ENCODE assay signal across 10 mouse cellular contexts in the genomic region with DNA sequence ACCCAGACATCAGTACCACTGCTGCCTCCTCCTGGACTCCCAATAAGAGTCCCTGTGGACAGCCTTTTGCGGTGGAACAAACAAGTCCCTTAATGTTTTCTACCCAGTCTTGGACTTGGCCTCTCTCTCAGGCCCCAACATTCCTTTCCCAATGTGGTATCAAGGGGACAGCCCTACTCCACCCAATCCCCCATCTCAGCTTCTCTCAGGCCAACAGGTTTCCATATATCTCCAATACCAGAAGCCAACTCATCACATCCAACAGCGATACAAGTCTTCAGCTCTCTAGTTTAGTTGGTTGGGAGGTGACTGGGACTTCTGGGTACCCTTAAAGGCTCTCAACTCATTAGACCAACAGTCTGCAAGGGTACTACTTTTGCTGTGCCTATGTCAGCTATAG. TPM values are rescaled to one million over a fixed set of nuclear protein-coding genes. Genes with fewer than 3 reads are reported as not detected.
A peak's percentile ranks its signal among the peaks of the same experiment; 100 is the strongest.
DNase-seq lines count a peak whose midpoint lies in the region; ATAC-seq lines count a peak whose summit lies in the region.
"Had no signal": no experiment of that assay in that cellular context is flagged by ENCODE, and none has a peak within 500 bp of the region (broad histone marks: within the 10 kb centered on the region; RNA-seq: fewer than 3 reads in every experiment).

No protein-coding gene starts in this region.

- no peaks in the 10 kb centered on the region for H3K36me3 ChIP-seq in neural tube, embryonic 11.5 days (ENCODE audit: control insufficient read depth, insufficient read depth, low read length)
- no peaks in the 10 kb centered on the region for H3K36me3 ChIP-seq in liver, embryonic 13.5 days

- no peaks in the 10 kb centered on the region for H3K9me3 ChIP-seq in neural tube, embryonic 11.5 days (ENCODE audit: control insufficient read depth, low read length)
- H3K9me3 ChIP-seq in liver, embryonic 13.5 days (replicated peaks): no peaks in the 10 kb centered on the region

- peak; percentile 28 for DNase-seq in cerebellum, adult 8-10 months
- DNase-seq in cerebellum, adult 9-10 months: no peak
- DNase-seq in neural tube, embryonic 11.5 days (ENCODE audit: low spot score): no peak
- no peak for DNase-seq in neural tube, embryonic 10.5 days (ENCODE audit: extremely low spot score, low spot score)
- no peak for DNase-seq in liver, embryonic 13.5 days
- DNase-seq in testis, postnatal 10 days (ENCODE audit: low spot score): no peak
- no peak for DNase-seq in frontal cortex, postnatal 25 days (ENCODE audit: low spot score in 2 of 2)

- no peak overlapping the region for H3K9ac ChIP-seq in neural tube, embryonic 11.5 days (ENCODE audit: low read length)
- H3K9ac ChIP-seq in liver, embryonic 13.5 days: peak overlapping the region; percentile 69; the same call in 1 of the 2 replicates

- peak overlapping the region; percentile 49 for H3K4me3 ChIP-seq in neural tube, embryonic 11.5 days (ENCODE audit: low read depth, low read length)
- H3K4me3 ChIP-seq in liver, embryonic 13.5 days (replicated peaks): peak overlapping the region; percentile 67

- no peak for ATAC-seq in neural tube, embryonic 11.5 days (ENCODE audit: insufficient read depth, low FRiP score, low TSS enrichment)
- no peak for ATAC-seq in liver, embryonic 13.5 days (ENCODE audit: low read depth)
- ATAC-seq in megakaryocyte progenitor cell, adult 5-6 weeks (replicated peaks; ENCODE audit: poor library complexity): no peak

- H3K4me2 ChIP-seq in neural tube, embryonic 11.5 days (ENCODE audit: low read depth): peak overlapping the region; percentile 39
- H3K4me2 ChIP-seq in liver, embryonic 13.5 days: peak overlapping the region; percentile 79

- no peaks in the 10 kb centered on the region for H3K27me3 ChIP-seq in neural tube, embryonic 11.5 days (ENCODE audit: control insufficient read depth, insufficient read depth, low read length)
- no peaks in the 10 kb centered on the region for H3K27me3 ChIP-seq in liver, embryonic 13.5 days

- no peak overlapping the region for H3K27ac ChIP-seq in neural tube, embryonic 11.5 days (ENCODE audit: low read depth, low read length)
- no peak overlapping the region for H3K27ac ChIP-seq in liver, embryonic 13.5 days

- 96% methylated on average over 2 of the region's 2 CpGs for WGBS in neural tube, embryonic 11.5 days
- 82% methylated on average over 2 of the region's 2 CpGs for WGBS in liver, embryonic 13.5 days (ENCODE audit: insufficient replicate concordance)

- H3K4me1 ChIP-seq in neural tube, embryonic 11.5 days (ENCODE audit: control insufficient read depth, insufficient read depth, low read length): no peaks in the 10 kb centered on the region
- H3K4me1 ChIP-seq in liver, embryonic 13.5 days (replicated peaks): peaks cover 15% of the 10 kb centered on the region

RNA-seq across cellular contexts. Expression of gene Mzf1, which starts 1.1 kb away (rescaled TPM):
- 1.7 and 2.2 TPM in 2 replicates for polyA plus RNA-seq in neural tube, embryonic 11.5 days (2014; fragmentation: Nextera tagmentation; extraction: Ambion mirVana)
- polyA plus RNA-seq in liver, embryonic 13.5 days (2015; fragmentation: Nextera tagmentation; extraction: Ambion mirVana): 0.45 and 0.52 TPM in 2 replicates
- total RNA-seq in megakaryocyte progenitor cell, adult 5-6 weeks (2015): 0.37 and 1.1 TPM in 2 replicates
- 0.25 and 1.1 TPM in 2 replicates for total RNA-seq in megakaryocyte progenitor cell, adult 5-6 weeks (2017)

RNA-seq across cellular contexts. Expression of gene Ube2m, which starts 15.4 kb away (rescaled TPM):
- polyA plus RNA-seq in neural tube, embryonic 11.5 days (2014; fragmentation: Nextera tagmentation; extraction: Ambion mirVana): 189 and 194 TPM in 2 replicates
- 70.0 and 80.8 TPM in 2 replicates for polyA plus RNA-seq in liver, embryonic 13.5 days (2015; fragmentation: Nextera tagmentation; extraction: Ambion mirVana)
- total RNA-seq in megakaryocyte progenitor cell, adult 5-6 weeks (2015): 150 and 160 TPM in 2 replicates
- 123 and 179 TPM in 2 replicates for total RNA-seq in megakaryocyte progenitor cell, adult 5-6 weeks (2017)

RNA-seq across cellular contexts. Expression of gene Chmp2a, which starts 18.9 kb away (rescaled TPM):
- 120 and 126 TPM in 2 replicates for polyA plus RNA-seq in neural tube, embryonic 11.5 days (2014; fragmentation: Nextera tagmentation; extraction: Ambion mirVana)
- 127 and 130 TPM in 2 replicates for polyA plus RNA-seq in liver, embryonic 13.5 days (2015; fragmentation: Nextera tagmentation; extraction: Ambion mirVana)
- 145 and 150 TPM in 2 replicates for total RNA-seq in megakaryocyte progenitor cell, adult 5-6 weeks (2015)
- total RNA-seq in megakaryocyte progenitor cell, adult 5-6 weeks (2017): 168 and 203 TPM in 2 replicates

RNA-seq across cellular contexts. Expression of gene Vmn1r85, which starts 41.5 kb away (rescaled TPM):
- not detected in 2 replicates for polyA plus RNA-seq in neural tube, embryonic 11.5 days (2014; fragmentation: Nextera tagmentation; extraction: Ambion mirVana)
- polyA plus RNA-seq in liver, embryonic 13.5 days (2015; fragmentation: Nextera tagmentation; extraction: Ambion mirVana): not detected in 2 replicates
- not detected in 2 replicates for total RNA-seq in megakaryocyte progenitor cell, adult 5-6 weeks (2015)
- not detected in 2 replicates for total RNA-seq in megakaryocyte progenitor cell, adult 5-6 weeks (2017)
- total RNA-seq: adrenal gland, adult 18-20 months had no signal
- polyA plus RNA-seq: spleen, adult 2 months had no signal

RNA-seq across cellular contexts. Expression of gene Zbtb45, which starts 43.7 kb away (rescaled TPM):
- 30.7 and 33.5 TPM in 2 replicates for polyA plus RNA-seq in neural tube, embryonic 11.5 days (2014; fragmentation: Nextera tagmentation; extraction: Ambion mirVana)
- polyA plus RNA-seq in liver, embryonic 13.5 days (2015; fragmentation: Nextera tagmentation; extraction: Ambion mirVana): 14.4 and 17.3 TPM in 2 replicates
- 11.4 and 13.8 TPM in 2 replicates for total RNA-seq in megakaryocyte progenitor cell, adult 5-6 weeks (2015)
- total RNA-seq in megakaryocyte progenitor cell, adult 5-6 weeks (2017): 7.8 and 9.8 TPM in 2 replicates
